Mouse (Mus musculus): ENCODE measurements around the gene Tenm4.

DNA sequence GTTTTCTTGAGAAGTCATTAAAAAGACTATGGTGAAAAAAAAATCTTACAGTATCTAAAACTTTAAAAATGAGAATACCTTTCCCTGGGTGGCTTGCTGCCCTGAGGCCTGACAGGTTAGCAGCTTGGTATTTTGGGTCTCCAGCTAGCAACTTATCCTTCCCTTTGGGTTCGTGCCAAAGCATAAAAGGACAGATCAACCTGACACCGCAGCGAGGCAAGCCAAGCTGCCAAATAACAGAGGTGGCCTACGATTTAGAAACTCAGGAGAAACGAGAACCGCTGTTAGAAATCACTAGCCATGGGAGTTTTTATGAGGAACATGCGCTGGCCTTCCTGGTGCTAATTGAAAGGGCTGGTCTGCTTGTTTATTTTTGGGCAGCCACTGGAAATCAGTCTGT lies 571.2 kb downstream of the Tenm4 start:
- TF ChIP-seq CTCF (IDR thresholded peaks at IDR 0.05; ENCODE audit: low read depth) (no peak), EP300 (IDR thresholded peaks at IDR 0.05; ENCODE audit: low read depth) (no peak)

All from liver, embryonic 14.5 days (tissue).